Mouse (Mus musculus) heart, postnatal 0 days (tissue): ENCODE results near the gene Slc26a10.

Experiments used
- CTCF ChIP-seq: IDR thresholded peaks from 2 replicates; pipeline ENCODE4 v1.5.1; 2016; ENCODE audit warnings: antibody characterized with exemption, control low read depth, low read depth
- EP300 ChIP-seq: IDR thresholded peaks from 2 replicates; pipeline ENCODE4 v1.6.1; 2016; ENCODE audit warnings: antibody characterized with exemption, low read depth

DNA sequence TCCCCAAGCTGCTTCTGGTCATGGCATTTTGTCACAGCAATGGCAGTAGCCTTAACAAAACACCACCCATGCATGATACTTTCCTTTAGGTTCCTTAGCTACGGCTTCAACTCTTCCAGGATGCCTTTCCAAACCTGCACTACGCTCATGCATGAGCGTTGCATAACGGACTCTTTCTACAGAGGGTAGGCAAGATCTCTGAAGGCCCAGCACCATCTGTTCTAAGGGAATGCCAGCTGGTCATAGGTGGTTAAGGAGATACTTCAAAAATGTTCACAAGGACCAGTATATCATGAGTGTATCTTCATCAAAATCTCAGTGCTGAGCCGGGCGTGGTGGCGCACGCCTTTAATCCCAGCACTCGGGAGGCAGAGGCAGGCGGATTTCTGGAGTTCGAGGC is 36.0 kb upstream of the Slc26a10 start:
- TF ChIP-seq CTCF (no peak), EP300 (no peak)
